Mouse (Mus musculus): ENCODE measurements around the gene Mill2.
"Not testable (repeated sequence)": the region's sequence is repeated elsewhere in the genome, so short reads cannot be mapped to it uniquely, and the experiment has no call there.

The Mill2 gene

DNA sequence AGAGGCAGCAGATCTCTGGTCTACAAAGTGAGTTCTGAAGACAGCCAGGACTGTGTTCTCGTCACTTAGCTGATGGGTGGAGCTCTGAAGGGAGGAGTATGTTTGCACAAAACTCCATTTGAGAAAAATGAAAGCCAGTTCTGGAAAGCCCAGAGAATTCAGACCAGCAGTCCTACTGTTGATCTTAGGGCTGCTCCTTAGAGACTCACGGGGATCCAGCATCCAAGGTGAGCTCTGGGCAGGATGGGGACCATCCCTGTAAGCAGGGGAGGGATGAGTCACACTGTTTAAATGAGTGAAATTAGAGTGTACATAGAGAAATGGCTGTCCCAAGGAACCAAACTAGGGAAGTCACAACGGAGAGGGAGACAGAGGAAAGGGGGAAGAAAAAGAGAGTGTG, at the start of gene Mill2:
Mill2 (plus strand) TSS at position 102 of the 400 bp plus-strand sequence.
- peak; percentile 62; the same call in 1 of the 2 replicates for ATAC-seq (ENCODE audit: low TSS enrichment)

DNA sequence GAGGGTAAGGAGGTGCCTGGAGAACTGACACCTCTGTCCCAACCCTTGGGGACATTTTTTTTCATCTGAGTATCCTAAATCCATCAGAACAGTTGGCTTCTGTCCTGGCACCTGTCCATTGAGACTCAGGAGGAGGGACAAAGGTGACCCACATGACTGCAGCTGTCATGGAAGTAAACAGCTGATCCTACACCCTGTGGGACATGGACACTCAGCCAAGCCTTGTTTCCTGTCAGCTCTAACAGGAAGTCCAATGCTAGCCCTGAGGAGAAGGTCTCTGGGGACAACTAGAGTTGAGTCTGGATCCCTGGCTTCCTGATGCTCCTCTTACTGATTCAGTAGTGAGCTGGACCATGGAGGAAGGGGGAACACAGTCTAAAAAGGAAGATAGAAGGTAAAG, 49.1 kb upstream of the Mill2 start:
- not testable (repeated sequence) for ATAC-seq (ENCODE audit: low TSS enrichment)

DNA sequence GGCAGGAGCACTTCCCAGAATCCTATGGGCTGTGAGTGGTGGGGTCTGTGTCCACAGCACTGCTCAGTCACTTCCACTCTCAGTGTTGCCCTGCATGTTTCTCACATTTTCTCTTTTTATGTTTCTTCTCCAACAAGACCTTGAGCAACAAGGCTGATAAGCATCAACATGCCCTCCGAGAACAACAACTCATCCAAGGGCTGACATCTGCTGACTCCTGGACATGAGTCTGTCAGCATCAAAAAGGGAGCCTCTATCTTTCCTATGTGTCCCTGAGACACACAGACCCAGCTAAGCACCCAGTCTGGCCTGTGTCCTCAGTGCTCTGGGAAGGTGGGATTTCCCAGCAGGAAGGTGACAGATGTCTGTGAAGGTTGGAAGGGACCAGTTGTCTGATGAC, 41.3 kb upstream of the Mill2 start, which contains the start of gene Psg19:
Psg19 (minus strand) TSS at position 101 of the 400 bp plus-strand sequence.
- ATAC-seq (ENCODE audit: low TSS enrichment), result no peak

DNA sequence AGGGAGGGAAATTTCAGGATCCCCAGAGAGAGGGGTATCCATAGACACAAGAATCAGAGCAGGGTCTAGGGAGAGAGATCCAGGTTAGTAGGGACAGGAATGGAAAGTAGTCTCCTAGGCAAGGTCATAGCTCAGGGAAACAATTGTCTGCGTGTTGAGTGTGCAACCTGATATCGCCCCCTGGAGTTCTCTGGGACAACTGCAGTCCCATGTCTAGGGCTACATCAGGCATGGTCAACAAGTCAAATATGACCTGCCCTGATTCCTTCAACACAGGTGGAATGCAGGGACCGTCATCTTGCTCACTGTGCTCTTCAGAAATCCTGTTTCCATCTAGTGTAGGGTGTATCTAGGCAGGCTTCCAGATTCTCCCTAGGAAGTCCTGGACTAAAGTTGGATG, 40.6 kb upstream of the Mill2 start:
- no peak for ATAC-seq (ENCODE audit: low TSS enrichment)

DNA sequence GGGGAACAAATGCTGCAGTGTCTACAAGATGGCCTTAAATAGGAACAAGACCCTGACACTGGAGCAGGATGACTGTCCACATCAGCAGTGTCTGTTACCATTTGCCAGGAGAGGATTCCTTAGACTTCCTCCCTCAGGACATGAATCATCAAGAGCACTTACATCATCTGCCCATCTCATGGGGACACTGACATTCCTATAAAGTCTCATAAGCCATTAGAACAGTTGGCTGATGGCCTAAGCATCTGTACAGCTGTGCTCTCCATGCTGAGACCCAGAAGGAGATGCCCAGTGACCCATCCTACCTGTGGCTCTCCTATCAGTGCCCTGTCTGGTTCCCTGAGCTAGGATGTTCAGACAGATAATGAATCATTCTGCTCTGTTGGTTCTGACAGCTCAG, 36.2 kb upstream of the Mill2 start:
- ATAC-seq (ENCODE audit: low TSS enrichment), result no peak

DNA sequence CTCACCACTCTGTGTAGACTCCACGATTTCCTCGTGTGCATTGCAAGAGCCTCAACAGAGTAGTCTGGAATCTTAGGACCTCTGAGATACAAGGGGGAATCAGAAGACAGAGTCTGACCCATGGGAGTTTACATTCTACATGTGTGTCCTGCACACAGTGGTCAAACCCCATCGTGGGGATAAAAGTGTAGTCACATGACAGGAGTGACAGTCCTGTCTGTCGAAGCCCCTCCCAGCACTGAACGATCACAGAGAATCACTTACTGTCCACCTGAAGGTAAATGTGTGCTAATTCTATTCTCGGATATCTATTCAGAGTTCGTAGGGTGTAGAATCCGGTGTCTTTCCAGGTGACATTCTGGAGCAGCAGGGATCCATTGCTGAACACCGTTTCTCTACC, 21.5 kb upstream of the Mill2 start:
- ATAC-seq (ENCODE audit: low TSS enrichment), result no peak

DNA sequence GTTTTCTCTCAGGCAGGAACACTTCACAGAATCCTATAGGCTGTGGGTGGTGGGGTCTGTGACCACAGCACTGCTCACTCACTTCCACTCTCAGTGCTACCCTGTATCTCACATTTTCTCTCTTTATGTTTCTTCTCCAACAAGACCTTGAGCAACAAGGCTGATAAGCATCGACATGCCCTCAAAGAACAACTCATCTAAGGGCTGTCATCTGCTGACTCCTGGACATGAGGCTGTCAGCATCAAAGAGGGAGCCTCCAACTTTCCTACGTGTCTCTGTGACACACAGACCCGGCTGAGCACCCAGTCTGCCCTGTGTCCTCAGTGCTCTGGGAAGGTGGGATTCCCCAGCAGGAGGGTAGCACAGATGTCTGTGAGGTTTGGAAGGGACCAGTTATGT, 18.3 kb upstream of the Mill2 start, which contains the start of gene Psg17:
Psg17 (minus strand) TSS at position 101 of the 400 bp plus-strand sequence.
- ATAC-seq (ENCODE audit: low TSS enrichment), result no peak

DNA sequence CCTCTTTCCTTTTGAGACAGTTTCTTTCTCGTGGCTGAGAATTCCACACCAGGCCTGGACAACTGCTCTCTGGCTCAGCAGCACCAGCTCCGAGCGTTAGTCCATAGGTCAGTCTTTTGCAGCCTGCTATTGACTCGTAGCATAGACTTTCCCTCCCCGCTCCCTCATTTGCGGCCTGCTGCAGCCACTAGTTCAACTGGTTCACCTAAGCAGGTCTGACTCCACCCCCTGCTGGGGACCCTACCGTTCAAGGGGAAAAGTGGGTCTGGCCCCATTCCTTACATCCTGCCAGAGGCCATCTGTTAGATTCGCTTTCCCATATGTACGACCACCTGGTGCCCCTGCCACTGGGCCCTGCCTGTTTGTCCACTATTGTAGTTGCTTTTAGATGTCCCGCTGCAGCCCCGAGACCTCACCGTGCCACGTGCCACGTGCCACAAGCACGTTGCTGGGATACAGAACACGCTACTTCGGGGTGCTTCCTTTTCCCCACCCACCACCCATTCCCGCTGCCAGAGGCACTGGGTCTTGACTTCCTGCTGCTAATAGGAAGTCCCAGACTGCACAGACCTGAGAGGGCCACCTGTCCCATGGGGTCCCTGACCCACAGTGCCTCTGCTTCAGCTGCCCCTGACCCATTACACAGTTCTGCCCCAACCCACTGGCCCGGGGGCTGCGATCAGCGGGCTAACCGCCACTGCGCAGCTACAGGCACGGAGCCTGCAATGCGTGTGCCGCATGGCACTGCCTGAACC, 11.8 kb upstream of the Mill2 start:
- ATAC-seq (ENCODE audit: low TSS enrichment), result no peak

DNA sequence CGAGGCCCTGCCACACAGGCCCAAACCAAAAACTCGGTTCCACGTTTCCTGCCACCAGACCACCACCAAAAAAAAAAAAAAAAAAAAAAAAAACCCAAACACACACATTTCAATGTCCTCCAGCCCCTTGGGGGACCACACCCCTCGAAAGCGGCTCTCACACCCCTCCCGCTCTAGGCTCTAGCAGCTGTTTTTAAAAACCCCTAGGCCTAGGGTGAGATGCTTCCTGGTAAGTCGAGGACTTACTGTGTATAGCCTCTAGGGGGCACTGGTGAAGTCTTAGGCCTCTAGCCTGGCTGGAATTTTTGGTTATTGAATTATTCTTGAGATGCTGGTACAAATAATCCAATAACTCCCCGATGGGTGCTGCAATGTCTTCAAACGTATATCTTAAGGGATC, 11.2 kb upstream of the Mill2 start:
- no peak for ATAC-seq (ENCODE audit: low TSS enrichment)

DNA sequence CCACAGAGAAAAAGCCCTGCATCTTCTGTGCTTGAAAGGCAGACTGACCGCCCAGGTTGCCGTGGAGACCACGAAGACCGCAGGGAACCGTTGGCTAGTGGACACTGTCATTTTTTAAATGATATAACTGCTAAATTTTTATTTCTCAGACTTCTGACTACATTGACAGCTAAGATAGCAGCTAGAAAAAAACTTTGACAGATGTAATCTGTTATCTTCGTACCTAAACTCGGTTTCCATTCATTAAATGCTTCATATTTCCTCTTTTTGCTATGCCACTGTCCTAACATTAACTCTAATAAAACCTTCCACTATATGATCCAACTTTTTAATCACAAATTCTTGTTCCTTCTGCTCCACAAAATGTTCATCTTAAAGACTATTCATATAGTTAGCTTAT, 10.2 kb upstream of the Mill2 start:
- no peak for ATAC-seq (ENCODE audit: low TSS enrichment)

DNA sequence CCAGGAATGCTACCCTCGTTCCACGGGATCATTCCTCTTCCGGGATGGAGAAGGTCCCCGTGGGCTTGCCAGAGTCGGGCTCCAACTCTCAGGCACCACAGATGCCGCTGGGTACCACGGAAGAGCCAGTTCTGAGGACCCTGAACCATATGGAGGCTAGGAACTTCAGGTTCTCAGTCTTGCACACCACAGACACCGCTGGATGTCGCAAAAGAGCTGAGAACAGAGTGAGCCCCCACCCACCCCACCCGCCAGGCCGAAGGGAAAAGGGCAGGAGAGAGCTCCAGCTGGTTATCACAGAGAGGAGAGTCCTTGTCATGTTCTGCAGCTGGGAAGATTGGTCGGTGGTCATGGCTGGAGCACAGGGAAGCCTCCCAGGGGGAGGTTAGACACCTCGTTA, 7.5 kb upstream of the Mill2 start:
- ATAC-seq (ENCODE audit: low TSS enrichment), result no peak

DNA sequence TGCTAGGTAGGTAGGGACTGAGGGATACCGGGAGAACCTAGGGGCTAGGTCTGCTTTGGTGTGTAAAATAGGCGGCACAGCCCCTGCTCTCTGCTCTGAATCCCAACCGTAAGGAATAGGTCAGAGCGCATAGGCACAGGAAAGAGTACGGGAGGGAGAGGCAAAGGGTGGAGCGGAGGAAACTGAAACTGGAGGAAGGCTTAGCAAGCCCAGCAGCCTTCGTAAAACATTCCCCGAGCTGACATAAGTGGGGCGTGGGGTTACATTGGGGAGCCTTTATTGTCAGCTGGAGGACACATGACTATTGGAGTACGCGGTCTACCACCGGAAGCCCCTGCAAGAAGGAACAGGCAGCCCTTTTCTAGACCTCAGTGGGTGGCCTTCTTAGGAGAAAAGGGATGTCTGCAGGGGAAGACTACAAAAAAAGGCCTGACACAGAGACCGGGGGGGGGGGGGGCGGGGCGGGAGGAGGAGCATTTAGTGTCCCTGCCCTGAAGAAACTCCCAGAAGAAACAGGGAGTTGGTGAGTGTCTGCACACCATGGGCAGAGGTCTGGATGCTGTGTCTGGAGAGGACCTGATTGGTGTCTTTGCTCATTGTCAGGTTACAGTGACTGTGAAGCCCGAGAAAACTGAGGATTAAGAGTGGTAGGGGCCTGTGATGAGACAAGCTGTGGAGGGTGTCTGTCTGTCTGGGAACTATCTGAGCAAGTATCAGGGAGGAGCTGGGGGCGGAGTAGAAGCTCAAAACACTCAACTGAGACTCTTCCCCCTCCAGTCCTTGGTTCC, 814 bp downstream of the Mill2 start:
- peak; percentile 84; the same call in 1 of the 2 replicates for ATAC-seq (ENCODE audit: low TSS enrichment)

DNA sequence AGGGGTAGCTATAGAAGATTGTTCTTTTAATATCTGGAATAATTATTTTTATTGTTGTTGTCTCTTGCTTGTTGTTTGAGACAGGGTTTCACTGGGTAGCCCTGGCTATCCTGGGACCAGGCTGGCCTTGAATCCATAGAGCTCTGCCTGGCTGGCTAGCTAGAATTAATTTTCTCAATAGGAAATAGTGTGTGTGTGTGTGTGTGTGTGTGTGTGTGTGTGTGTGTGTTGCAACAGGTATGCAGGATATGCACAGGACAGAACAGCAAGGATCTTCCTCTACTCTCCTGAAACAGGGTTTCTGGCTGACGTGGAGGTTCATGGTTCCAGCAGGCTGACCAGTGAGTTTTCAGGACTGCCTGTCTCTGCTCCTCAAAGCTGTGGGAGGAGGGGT, 1.4 kb downstream of the Mill2 start:
- no peak for ATAC-seq (ENCODE audit: low TSS enrichment)

DNA sequence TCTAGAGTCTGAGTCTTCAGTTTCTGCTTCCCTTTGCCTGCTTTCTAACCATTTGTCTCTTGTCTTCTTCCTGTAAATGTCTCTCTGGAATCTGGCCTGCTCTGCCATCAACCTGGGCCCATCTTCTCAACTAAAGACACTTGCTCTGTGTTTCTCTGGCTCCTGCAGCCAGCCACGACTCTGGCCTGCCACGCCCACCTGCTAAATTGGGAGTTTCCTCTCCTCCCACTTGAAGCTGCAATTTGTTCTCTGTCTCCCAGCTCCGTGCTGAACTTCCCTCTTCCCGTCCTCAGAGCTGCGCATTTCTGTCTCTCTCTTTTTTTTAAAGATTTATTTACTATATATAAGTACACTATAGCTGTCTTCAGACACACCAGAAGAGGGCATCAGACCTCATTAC, 5.0 kb downstream of the Mill2 start:
- ATAC-seq (ENCODE audit: low TSS enrichment), result no peak

DNA sequence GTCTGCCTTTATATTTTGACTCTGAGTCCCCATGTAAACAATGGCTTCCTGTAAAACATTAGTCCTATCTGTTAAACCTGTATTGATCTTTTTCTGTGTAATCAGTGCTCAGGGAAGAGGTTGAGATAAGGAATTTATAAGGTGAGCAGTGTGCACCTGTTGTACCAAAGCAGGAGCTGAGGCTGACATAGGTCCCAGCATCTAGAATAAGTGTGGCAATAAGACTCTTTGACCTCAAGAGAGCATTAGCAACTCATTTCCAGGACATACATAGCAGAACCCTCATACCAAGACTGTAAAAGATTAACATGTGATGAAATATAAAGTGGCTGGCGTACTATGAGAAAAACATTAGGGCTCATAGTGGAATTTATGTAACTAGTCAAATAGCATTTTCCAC, 8.6 kb downstream of the Mill2 start:
- no peak for ATAC-seq (ENCODE audit: low TSS enrichment)

DNA sequence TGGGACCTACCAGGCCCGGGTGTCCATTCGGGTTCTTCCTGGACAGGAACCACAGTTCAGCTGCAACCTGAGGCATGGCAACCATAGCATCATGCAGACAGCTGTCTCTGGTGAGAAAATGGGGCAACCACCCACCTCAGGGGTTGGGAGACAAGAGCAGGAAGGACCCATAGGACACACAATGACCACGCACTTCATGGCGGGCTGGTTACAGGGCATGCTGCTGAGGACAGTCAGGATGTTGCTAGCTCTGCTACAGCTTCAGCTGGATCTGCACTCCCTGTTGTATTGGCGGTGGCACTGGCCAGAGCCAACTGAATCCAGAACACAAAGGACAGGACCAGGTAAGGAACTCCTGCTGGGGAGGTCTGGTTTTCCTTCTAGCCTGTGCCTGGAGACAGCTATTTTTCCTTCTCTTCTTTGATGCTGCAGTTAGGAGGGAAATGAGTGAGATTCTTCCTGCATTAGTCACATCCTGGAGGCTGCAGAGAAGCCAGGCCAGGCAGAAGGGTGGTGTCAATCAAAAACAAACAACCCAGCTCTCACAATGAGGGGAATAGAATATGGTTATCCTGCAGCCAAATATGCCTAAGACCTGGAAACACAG, 18.6 kb downstream of the Mill2 start:
- ATAC-seq (ENCODE audit: low TSS enrichment), result no peak

DNA sequence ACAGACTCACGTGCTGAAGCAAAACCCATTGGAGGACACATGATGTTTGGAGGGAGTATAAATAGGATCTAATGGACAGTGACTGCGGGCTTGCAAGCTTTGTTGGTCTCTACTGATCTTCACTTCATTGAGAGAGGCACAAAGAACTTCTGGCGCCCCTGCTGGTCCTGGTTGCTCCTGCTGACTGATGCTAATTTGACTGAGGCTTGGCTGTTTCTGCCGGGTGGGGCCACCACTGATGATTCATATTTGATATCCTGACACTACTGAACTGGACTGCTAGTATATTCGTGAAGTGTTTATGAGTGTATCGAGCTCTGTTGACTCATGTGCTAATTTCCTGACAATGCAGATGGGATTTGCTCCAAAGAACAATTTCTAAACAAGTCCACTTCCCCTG, 23.0 kb downstream of the Mill2 start:
- no peak for ATAC-seq (ENCODE audit: low TSS enrichment)

DNA sequence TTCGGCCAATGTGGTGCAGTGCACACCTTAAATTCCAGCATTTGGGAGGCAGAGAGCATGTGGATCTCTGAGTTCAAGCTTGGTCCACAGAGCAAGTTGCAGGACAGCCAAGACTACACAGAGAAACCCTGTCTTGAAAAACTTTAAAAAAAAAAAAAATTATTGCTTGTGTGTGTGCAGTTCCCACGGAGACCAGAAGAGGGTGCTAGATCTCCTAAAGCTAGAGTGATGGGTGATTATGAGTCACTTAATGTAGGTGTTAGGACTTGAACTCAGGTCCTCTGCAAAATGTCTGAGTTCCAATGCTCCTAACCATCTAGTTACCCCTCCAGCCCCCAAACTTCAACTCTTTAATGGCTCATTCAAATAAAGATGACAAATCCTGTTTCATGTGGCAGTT, 28.7 kb downstream of the Mill2 start:
- ATAC-seq (ENCODE audit: low TSS enrichment), result no peak

DNA sequence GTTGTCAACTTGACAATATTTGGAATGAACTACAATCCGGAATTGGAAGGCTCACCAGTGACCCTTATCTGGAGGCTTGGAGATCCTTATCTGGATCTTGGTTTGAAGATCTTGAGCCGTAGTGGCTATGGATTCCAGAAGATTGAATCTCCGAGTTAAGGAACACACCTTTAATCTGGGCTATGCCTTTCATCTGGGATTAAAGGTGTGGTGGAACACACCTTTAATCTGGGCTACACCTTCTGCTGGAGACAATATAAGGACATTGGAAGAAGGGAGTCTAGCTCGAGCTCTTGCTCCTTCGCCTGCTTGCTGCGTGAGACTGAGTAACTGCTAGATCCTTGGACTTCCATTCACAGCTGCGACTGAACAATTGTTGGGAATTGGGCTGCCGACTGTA, 31.3 kb downstream of the Mill2 start, which contains the start of gene Pglyrp1:
Pglyrp1 (plus strand) TSS at position 301 of the 400 bp plus-strand sequence.
- ATAC-seq (ENCODE audit: low TSS enrichment), result not testable (repeated sequence)

DNA sequence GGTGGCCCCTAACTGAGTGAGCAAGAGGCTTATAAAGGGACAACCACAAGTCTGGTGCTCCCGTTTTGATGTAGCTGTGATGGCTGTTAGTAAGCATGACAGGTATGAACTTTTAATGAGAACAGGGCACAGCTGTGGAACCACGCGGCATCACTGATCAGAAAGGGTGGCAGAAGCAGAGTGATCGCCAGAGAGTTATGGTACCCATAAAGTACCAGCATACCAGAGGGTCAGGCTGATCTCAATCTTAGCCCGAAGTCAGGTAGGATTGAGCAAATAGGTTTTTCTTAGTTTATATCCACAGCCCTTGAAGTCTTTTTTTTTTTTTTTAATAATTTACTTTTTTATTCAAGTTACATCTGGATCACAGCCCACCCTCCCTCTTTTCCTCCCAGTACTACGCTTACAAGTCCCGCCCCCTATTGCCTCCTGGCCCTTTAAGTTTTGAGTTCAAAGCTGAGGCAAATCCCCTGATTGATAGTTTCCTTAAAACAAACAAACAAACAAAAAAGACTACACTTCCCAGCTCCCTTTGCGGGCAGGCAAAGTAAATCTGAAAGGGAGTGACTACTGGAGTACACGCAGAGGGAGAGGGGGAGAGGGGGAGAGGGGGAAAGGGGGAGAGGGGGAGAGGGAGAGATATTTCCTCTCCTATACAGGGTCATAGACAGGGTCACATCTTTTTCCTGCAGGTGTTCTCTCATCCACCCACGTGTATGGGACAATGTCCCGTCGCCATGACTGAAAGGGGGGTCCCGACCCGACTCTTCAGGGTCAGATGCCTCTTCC, 32.4 kb downstream of the Mill2 start:
- no peak for ATAC-seq (ENCODE audit: low TSS enrichment)

DNA sequence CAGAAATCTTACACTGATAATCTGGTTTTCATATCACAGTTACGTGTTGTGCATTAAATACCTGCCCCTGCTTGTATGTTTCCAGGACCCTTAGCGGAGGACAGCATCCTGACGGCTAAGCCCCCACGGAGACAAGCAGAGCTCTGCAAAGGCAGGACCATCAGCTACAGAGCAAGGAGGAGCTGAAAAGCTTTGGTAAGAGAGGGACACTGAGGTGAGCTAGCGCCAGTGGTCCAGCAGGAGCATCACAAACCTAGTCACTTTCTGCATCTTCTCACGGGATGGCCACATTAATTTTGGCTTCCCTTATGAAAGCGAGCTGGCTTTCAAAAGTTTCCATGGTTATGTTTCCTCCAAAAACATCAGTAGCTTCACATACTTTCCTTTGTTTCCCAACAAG, 33.0 kb downstream of the Mill2 start:
- ATAC-seq (ENCODE audit: low TSS enrichment), result no peak

DNA sequence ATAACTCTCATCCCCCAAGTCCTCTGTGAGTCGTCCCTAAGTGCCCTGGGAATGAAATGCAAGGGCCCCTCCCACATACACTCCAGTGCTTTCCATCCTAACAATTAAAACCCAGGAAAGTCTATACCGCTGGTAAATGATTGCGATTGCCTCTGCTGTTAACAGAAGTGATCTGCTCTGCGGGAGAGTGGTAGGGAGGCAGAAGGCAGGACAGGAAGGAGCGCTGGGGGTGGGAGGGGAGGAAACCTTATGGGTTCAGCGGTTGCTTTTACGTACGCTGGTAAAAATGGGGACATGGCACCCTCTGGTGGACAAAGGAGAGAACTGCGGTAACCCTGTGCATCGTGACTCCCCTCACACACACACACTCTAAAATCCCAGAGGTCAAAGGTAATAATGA, 33.5 kb downstream of the Mill2 start:
- ATAC-seq (ENCODE audit: low TSS enrichment), result peak; percentile 87

Measured in frontal cortex, adult (tissue).